Mouse (Mus musculus) megakaryocyte, embryonic 14.5 days (primary cell): ENCODE data around the gene Zfp692.

Experiments used
- FLI1 ChIP-seq: IDR thresholded peaks from 2 replicates; pipeline ENCODE4 v1.6.1; 2012; ENCODE audit warnings: low read length, inconsistent platforms, mixed read lengths
- GATA1 ChIP-seq: IDR thresholded peaks from 3 replicates; pipeline ENCODE4 v1.6.1; 2012; ENCODE audit warnings: mixed read lengths, low read length, inconsistent platforms, borderline replicate concordance

DNA sequence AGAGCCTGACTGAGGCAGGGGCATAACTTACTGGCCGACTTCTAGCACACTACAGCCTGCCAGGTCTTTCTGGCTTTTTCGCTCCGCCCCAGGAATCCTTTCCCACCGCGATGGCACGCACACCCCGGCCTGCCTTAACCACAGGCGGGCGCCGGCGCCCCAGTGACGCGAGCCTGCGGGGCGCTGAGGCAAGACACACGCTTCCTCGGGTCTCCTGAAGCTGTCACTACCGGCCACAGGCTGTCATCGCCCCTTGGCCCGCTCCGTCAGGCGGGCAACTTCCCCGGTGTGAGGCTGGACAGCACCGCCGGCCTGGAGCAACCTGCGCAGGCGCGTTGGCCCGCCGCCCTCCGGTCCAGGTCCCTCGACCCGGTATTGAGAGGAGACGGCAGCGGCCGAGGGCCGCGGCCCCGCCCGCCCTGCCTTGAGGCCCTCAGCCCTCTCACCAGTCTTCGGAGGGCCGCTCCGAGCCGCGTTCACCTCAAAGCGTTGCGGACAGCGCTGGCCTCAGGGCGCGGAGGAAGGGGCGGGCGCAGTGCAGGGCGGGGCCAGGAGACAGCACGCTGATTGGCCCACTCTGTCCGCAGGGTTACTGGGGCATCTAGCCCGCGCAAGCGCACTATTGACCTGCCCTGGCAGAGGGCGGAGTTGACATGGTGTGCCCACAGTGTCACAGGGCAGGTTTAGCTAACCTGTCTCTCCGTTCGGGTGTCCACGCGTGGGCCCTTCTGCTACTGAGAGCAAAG, 16.1 kb downstream of the Zfp692 start:
- TF ChIP-seq GATA1 (no peak), FLI1 (no peak)
